Mouse (Mus musculus): ENCODE results near the gene Adgrg1.

Gene Adgrg1

DNA sequence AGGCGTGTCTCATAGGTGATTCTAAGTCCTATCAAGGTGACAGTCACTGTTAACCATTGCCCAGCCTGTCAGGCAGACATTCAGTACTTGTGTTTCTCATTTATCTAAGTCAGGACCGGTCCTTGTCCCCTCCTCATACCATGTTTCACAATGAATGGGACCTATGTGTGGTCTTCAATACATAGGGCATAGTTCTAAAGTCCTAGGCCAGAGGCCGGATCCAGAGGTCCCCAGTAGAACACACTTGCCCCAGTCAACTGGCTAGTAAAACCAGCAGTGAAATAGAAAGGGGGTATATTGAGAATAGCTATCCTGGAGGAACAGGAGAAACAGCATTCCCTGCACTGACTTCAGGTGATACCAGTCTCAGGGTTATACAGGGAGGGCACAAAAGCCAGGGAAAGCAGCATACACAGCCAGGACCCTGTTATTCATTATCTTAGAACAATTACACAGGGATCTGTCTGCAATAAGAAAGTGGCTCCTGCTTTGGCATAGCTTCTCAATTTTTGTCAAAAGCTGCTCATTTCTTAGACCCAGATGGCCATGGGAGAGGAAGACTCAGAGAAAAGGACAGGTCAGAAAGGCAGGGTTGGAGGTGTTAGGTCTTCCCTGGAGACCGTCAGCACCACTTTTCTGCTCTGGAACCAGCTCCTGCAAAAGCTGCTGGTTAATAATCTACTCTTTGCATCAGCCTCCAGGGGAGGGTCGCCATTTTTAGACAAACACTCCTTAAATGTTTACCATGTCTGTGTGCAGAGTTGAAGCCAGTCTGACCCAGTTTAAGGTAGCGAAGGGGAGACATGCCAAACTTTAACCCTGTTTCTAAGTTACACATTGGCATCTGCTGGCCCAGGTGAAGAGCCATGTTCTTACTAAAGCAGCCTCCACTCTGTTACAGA lies 67.6 kb downstream of the Adgrg1 start:
- no peak for DNase-seq (ENCODE audit: low spot score)

DNA sequence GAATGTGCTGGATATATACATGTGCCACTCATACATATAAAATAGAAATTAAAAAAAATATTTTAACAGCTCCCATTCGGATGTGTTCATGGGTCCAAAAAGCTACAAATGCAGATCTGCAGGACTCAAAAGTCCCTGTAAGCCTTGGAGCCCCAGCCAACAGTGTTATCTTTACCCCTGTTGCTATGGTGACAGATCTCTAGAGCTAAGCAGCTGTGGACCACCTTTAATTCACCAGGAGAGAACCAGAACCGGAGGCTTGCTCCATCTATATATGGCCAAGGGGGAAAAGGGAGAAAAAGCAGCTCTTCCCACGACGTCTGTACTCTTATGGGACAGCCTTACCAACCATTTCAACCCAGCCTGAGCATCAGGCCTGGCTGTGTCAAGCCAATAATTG lies 70.3 kb downstream of the Adgrg1 start:
- no peak for DNase-seq (ENCODE audit: low spot score)

DNA sequence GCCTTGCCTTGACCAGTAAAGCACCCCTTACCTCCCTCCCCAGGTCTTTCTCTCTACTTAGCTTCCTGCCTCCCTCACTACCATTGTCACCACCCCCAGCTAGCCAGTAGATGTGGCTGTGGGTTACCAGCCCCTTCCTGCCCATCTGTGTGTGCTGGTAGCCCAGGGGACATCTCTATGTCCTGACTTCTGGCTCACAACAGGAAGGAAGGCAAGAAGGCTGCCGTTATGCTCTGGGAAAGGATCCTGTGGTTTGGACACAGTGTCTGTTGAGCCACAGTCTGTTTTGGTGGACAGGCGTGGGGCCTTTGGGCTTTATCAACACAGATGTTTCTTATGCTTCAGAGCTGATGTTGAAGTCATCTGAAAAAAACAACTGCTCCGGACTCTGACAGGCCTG lies 72.4 kb downstream of the Adgrg1 start:
- no peak for DNase-seq (ENCODE audit: low spot score)

DNA sequence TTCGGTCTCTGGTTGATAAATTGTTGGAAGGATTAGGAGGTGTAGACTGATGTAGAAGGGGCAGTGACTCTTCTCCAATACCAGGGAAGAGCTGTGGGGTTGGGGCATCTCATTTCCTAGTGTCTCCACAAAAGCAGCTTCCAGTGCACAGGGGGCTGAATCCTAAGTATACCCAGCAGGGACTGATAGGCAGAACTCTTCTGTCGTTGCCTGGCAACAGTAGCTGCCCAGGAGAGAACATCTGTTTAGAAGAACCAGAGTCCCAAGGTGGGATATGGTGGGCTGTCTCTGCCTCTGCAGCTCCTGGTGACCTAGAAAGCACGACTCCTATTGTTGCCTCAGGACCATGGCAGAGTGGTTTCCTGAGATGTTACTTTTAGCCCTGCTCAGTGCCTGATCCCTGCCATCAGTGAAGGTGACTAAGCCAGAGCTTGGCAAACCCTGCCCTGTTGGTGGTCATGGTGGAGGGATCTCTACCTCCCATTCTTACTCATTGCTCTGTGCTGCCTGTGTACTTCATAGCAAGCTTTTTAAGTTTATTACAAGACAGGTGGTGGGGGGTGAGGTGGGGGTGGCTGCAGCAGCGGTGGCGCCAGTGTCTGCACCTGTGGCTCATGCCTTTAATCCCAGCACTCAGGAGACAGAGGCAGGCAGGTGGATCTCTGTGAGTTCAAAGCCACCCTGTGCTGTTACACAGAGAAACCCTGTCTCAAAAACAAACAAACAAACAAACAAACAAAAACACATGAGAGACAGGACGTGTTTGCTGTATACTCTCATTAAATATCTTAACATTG lies 73.5 kb downstream of the Adgrg1 start:
- DNase-seq (ENCODE audit: low spot score): no peak

DNA sequence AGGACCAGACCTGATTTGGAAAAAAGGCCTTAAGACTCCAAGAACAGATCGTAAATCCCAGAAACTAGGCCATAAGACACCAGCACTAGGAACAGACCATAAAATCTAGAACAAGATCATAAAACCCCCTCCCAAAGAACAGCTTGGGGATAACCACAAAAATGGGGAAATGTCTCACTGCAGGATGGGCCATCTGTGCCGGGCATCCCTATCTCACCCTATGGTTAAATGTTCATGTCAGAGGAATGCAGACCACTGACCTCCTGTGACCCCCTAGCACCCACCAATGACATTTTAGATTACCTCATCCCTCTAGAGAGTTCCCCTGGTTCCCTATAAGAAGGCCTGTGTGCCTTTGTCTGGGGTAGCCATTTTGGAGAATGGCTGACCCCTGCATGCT lies 75.1 kb downstream of the Adgrg1 start:
- no peak for DNase-seq (ENCODE audit: low spot score)

DNA sequence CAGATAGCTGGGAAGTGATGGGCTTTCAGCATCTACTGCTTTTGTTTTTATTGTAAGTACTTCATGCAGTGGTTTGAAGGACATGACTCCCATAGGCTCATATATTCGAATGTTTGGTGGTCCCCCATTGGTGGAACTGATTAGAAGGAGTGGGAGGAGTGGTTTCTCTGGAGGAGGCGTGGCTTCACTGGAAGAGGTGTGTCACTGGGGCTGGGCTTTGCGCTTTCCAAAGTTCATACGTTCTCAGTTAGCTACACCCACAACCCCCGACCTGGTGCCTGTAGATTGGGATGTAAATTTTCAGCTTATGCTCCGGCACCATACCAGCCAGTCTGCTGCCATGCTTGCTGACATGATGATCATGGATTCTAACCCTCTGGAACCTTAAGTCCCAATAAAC lies 79.9 kb downstream of the Adgrg1 start:
- no peak for DNase-seq (ENCODE audit: low spot score)

DNA sequence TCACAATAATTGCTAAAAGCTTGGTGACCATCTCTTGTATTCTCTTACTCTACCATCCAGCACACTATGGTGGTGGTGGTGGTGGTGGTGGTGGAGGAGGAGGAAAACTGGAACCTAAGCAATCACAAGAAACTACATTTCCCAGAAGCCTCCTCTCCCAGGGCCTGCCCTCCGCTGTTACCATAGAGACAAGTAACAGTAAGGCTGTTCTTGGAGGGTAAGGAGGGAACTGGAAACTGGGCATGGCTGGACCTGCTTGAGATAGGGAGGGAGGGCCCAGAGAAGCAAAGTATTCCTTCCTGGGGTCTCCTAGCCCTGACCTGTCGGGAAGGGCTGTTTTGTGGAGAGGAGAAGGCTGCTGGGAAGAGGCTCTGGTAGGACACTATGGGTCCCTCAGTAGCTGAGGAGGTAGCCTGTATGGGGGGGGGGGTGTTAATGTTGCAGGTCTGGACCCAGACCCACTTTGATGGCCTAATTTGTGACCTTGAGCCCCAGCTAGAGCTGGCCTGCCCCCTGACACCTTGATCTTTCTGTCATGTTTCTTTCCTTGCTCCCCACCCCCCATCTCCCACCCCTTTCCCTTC lies 80.5 kb downstream of the Adgrg1 start, which contains the start of gene Drc7:
Drc7 (plus strand) TSS at position 177 of the 584 bp plus-strand sequence.
- DNase-seq (ENCODE audit: low spot score): no peak

DNA sequence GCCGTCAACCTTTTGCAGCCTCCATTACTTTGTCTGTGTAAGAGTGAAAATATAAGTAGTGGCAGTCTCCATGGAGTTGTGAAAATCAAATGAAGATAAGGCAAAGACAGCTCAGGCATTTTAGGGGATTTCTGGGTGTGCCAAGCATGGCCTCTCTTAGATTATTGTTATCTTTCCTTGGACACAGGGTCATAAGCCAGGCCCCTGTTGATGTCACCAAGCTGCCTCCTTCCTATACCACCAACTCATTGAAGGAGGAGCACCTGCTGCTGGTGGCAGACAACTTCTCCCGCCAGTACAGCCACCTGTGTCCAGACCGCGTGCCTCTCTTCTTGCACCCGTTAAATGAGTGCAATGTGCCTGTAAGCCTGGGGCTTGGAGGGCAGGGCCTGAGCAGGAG lies 81.9 kb downstream of the Adgrg1 start:
- DNase-seq (ENCODE audit: low spot score): no peak

DNA sequence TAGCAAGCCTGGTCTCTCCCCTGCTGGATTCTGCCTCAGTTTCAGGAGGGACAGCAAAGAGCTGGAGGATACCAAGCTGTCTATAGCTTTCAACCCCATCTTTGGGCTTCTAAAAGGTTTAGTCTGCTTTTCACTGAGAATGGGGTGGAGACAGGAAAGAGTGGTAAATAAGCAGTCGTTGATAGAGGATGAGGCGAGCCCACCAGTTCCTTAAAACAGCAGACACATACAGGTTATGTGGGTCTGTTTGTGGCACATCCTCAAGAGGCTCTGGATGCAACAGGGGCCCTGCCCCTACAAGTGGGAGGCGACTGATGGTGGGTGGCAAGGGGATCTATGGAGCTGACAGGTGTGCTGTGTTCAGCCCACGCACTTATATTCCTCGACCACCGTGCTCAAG lies 84.1 kb downstream of the Adgrg1 start:
- no peak for DNase-seq (ENCODE audit: low spot score)

DNA sequence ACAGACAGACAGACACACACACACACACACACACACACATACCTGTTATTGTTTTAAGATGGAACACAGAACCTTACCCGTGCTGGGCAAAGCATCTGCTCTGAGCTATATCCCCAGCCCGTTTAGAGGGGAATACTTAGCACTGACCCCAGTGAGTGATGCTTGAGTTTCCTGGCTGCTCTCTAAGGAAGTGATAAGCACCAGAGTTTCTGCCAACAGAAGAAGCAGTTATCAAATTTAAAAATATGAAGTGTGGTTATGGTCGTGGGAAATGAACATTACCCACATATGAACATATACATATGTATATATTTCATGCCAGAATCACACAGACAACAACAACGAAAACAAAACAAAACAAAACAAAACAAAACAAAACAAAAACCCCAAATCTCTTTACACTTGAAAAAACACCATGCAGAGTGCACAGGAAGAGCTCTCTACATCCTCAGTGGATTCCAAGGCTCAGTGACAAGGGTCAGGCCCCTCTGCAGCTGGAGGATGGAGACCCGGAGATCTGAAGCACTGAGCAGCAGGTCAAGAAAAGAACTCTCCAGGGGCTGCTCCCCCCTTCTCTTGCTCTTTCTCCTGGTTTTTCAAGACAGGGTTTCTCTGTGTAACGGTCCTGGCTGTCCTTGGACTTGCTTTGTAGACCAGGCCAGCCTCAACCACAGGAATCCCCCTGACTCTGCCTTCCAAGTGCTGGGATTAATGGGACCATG lies 85.4 kb downstream of the Adgrg1 start:
- DNase-seq (ENCODE audit: low spot score): no peak

Measured in testis, postnatal 14 days (tissue).